Mouse (Mus musculus) thymus, adult 2 months (tissue): ENCODE results near the gene Gmeb1. TPM values are rescaled to one million over a fixed set of nuclear protein-coding genes. Genes with fewer than 3 reads are reported as not detected.
"Not testable (repeated sequence)": the region's sequence is repeated elsewhere in the genome, so short reads cannot be mapped to it uniquely, and the experiment has no call there.

Experiments used
- DNase-seq: peaks from one replicate; pipeline ENCODE4 v3.0.0; 2021
- H3K27ac ChIP-seq: fragments of 200-500 bp; 2 replicates; pipeline ENCODE4 v1.5.1; 2012; ENCODE audit warnings: low read length, control low read depth; ENCODE audit not compliant: control insufficient read depth, insufficient read depth
- H3K27me3 ChIP-seq: fragments of 200-500 bp; 2 replicates; pipeline ENCODE4 v1.6.1; 2012; ENCODE audit warnings: mild to moderate bottlenecking, low read length, moderate library complexity, mixed read lengths; ENCODE audit not compliant: control insufficient read depth, insufficient read depth
- H3K36me3 ChIP-seq: fragments of 200-500 bp; 2 replicates; pipeline ENCODE4 v1.6.1; 2012; ENCODE audit warnings: mild to moderate bottlenecking, low read length, moderate library complexity; ENCODE audit not compliant: control insufficient read depth, insufficient read depth
- H3K4me1 ChIP-seq: fragments of 200-500 bp; replicated peaks from 2 replicates; pipeline ENCODE4 v1.6.1; 2012; ENCODE audit warnings: low read length; ENCODE audit not compliant: control insufficient read depth, insufficient read depth
- H3K4me3 ChIP-seq: fragments of 200-500 bp; 2 replicates; pipeline ENCODE4 v1.5.1; 2012; ENCODE audit warnings: mild to moderate bottlenecking, low read length, control low read depth, moderate library complexity; ENCODE audit not compliant: control insufficient read depth, insufficient read depth
- CTCF ChIP-seq: fragments of 200-500 bp; IDR thresholded peaks from 2 replicates; pipeline ENCODE4 v1.5.1; 2012; ENCODE audit warnings: mild to moderate bottlenecking, control low read depth, low read length, moderate library complexity, borderline replicate concordance; ENCODE audit not compliant: control insufficient read depth, poor library complexity, insufficient read depth; ENCODE audit errors: extremely low read depth
- POLR2A ChIP-seq: fragments of 200-500 bp; IDR thresholded peaks from 2 replicates; pipeline ENCODE4 v1.6.1; 2012; ENCODE audit warnings: mild to moderate bottlenecking, low read length, control low read depth, moderate library complexity; ENCODE audit not compliant: control insufficient read depth, poor library complexity, insufficient read depth; ENCODE audit errors: extremely low read depth
- WGBS: fragments of 180-500 bp; shearing (Covaris S2); methylation state at CpG from one replicate; pipeline ENCODE4 v1.1.7; 2018; 5-methylcytosine and 5-hydroxymethylcytosine counted together
- polyA plus RNA-seq: library from polyadenylated mRNA; depleted of rRNA; stranded (reverse); fragments of >200 nt; gene quantifications from 2 replicates; pipeline ENCODE4 v1.2.3, GENCODE M21; 2012

The Gmeb1 gene
- polyA plus RNA-seq, 1 experiment, result 47.5 TPM

DNA sequence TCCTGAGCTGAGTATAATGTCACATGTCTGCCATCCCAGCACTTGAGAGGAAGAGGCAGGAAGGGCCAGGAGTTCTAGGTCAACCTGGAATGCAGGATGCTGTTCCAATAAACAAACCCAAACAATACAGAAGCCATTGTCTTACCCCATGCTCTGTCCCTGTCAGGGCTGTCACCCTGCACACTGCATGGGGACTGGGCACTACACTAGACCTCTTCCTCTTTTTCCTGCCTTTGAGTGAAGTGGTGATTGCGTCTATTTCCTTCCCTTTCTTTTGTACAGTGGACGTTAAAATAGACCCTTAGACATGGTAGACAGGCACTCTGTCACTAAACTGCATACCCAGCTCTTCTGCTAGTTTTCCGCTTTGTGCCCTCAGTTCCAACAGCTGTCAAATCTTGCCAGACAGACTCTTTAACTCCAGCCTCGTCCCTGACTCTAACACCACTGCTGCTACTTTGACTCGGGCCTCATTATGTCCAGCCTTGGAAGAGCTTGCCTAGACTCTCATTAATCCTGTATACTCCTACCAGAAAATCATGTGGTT lies 13.9 kb downstream of the Gmeb1 start:
- Histone ChIP-seq H3K27ac (no peak overlapping the region), H3K4me1 (peaks cover 3% of the 10 kb centered on the region; the same call in 1 of the 2 replicates), H3K27me3 (no peaks in the 10 kb centered on the region), H3K4me3 (no peak overlapping the region), H3K36me3 (peaks cover 45% of the 10 kb centered on the region)
- 67% methylated on average over 5 of the region's 5 CpGs for WGBS
- DNase-seq, result no peak
- TF ChIP-seq POLR2A (no peak), CTCF (no peak)

DNA sequence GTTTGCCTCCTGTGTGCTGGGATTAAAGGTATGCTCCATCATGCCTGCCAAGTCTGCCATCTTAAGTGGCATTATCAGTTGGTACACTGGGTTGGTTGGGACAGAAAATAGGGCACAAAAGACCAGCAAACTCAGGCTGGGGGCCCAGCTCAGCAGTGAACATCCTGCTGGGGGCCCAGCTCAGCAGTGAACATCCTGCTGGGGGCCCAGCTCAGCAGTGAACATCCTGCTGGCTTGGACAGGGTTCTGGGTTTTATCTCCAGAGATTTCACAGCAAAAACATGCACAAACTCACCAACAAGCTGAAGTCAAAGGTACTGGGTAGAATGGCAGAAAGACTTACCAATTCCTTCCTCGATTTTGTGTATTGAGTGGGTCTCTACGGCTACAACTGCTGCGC lies 15.8 kb downstream of the Gmeb1 start:
- Histone ChIP-seq H3K27me3 (no peaks in the 10 kb centered on the region), H3K4me1 (peaks cover 3% of the 10 kb centered on the region; the same call in 1 of the 2 replicates), H3K4me3 (no peak overlapping the region), H3K27ac (peak overlapping the region; percentile 56), H3K36me3 (peaks cover 54% of the 10 kb centered on the region)
- no peak for DNase-seq
- WGBS, result 92% methylated on average over 3 of the region's 3 CpGs
- TF ChIP-seq CTCF (no peak), POLR2A (no peak)

DNA sequence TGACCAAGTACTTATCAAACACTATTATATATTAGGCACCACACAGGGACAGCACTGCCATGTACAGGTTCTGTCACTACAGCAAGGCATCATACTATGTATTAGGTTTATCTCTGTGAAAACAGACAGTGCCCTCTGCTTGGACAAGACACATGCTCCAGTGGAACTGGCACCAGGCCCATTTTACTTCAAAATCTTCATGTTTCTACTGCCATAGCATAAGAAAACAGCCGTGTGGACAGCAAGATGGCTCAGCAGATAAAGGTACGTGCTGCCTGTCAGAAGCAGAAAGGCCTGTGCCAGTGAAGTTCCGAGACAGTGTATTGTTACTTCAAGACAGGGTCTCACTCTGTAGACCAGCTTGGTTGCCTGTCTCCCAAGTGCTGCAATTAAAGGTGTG lies 20.2 kb downstream of the Gmeb1 start:
- Histone ChIP-seq H3K4me1 (peaks cover 3% of the 10 kb centered on the region; the same call in 1 of the 2 replicates), H3K36me3 (peaks cover 66% of the 10 kb centered on the region), H3K27me3 (no peaks in the 10 kb centered on the region), H3K27ac (no peak overlapping the region), H3K4me3 (no peak overlapping the region)
- 93% methylated on average over 3 of the region's 3 CpGs for WGBS
- TF ChIP-seq POLR2A (no peak), CTCF (no peak)
- DNase-seq, result no peak

DNA sequence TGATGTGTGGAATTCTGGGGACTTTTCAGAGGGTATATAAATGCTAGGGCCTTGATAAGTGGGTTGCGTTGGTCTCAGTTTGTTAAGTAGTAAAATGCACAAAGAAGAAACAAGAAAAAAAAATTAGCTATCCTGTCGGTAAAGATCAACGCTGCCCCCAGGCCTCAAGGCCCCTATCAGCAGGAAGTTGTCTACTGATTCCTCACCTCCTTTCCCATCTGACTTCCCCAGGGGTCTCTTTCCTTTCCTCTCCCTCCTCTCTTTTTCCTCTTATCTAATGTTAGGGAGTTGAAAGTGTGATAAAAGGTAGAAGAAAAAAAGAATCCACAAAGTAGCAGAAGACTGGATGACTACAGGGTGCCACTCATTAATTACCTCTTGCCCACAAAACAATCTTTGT lies 21.0 kb downstream of the Gmeb1 start:
- TF ChIP-seq POLR2A, result no peak
- TF ChIP-seq CTCF, result no peak
- peaks cover 66% of the 10 kb centered on the region for H3K36me3 ChIP-seq

DNA sequence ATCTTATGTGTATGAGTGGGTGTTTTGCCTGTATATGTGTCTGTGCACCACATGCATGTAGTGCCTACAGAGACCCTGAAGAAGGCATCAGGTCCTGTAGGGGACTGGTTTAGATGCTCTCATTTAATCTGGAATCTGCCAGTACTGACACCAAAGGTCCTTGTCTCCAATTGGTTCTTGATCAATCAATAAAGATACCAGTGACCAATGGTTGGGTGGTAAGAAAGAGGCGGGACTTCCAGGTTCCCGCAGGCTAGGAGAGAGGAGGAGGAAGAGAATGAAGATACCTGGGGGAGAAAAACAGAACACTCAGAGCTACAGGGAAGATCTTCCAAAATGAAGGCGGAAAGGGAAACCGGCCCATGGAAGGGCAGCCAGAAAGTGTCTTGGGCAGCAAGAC lies 23.0 kb downstream of the Gmeb1 start:
- no peak overlapping the region for H3K4me3 ChIP-seq
- H3K27me3 ChIP-seq, result no peaks in the 10 kb centered on the region
- H3K4me1 ChIP-seq, result no peaks in the 10 kb centered on the region
- peaks cover 79% of the 10 kb centered on the region for H3K36me3 ChIP-seq
- TF ChIP-seq CTCF (no peak), POLR2A (no peak)
- no peak for DNase-seq
- WGBS, result 89% methylated on average over 4 of the region's 4 CpGs
- H3K27ac ChIP-seq, result no peak overlapping the region

More for the DNA sequence above, 21.0 kb downstream of the Gmeb1 start:
- Histone ChIP-seq H3K27ac (no peak overlapping the region), H3K27me3 (no peaks in the 10 kb centered on the region), H3K4me3 (no peak overlapping the region), H3K4me1 (peaks cover 1% of the 10 kb centered on the region; the same call in 1 of the 2 replicates)
- 92% methylated on average over 3 of the region's 3 CpGs for WGBS
- DNase-seq, result no peak

DNA sequence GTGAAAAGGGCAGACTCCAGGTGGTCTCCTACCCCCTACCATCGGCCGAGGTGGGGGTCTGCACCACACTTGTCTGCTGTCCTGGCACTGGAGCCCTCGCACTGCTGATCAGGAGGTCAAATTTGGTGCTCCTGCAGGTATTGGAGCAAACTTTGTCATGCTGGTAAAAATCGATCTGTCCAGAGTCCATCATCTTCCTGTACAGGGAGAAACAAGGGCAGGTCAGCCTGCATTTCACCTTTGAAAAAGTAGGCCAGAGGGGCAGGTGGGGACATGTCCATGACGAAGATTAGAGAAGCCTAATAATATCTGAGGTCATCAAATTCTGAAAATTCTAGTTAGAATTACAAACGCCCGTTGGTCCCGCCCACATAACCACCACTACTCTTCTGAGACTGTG lies 26.7 kb downstream of the Gmeb1 start:
- H3K4me3 ChIP-seq, result no peak overlapping the region
- no peaks in the 10 kb centered on the region for H3K27me3 ChIP-seq
- WGBS, result 87% methylated on average over 8 of the region's 8 CpGs
- no peak overlapping the region for H3K27ac ChIP-seq
- no peak for DNase-seq
- H3K36me3 ChIP-seq, result peaks cover 91% of the 10 kb centered on the region
- no peaks in the 10 kb centered on the region for H3K4me1 ChIP-seq
- TF ChIP-seq CTCF (no peak), POLR2A (no peak)

DNA sequence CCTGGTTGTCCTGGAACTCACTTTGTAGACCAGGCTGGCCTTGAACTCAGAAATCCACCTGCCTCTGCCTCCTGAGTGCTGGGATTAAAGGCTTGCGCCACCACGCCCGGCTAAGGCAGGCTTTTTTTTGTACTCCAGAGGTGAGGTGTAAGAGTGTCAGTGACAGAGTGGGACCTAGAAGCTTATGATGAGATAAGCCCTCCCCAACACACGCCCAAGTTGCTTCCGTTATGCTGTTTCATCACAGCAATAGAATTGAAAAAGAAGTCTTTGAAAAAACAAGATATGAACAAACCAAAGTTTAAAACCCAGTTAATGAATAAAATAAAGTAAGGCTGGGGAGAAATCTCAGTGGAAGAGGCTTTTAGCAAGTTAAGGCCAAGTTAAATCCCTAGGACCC lies 31.0 kb downstream of the Gmeb1 start:
- Histone ChIP-seq H3K27ac (no peak overlapping the region), H3K4me1 (no peaks in the 10 kb centered on the region), H3K27me3 (no peaks in the 10 kb centered on the region), H3K36me3 (peaks cover 98% of the 10 kb centered on the region), H3K4me3 (no peak overlapping the region)
- WGBS, result 96% methylated on average over 5 of the region's 5 CpGs
- TF ChIP-seq POLR2A, result no peak
- no peak for TF ChIP-seq CTCF
- no peak for DNase-seq

DNA sequence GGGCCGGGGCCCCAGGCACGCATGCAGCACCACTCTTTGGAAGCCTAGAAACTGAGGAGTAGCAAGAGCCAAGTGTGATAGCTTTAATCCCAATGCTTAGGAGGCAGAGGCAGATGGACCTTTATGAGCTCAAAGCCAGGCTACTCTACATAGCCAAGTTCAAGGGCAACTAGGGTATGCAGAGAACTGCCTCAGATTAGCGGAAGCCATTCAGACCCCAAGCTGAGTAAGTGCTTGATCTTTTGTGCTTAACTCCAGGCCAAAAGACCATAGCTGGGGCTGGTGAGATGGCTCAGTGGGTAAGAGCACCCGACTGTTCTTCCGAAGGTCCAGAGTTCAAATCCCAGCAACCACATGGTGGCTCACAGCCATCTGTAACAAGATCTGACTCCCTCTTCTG lies 39.4 kb downstream of the Gmeb1 start:
- H3K36me3 ChIP-seq, result peaks cover 23% of the 10 kb centered on the region
- not testable (repeated sequence) for H3K27me3 ChIP-seq, H3K27ac ChIP-seq, DNase-seq, H3K4me3 ChIP-seq, H3K4me1 ChIP-seq
- WGBS, result 98% methylated on average over 5 of the region's 5 CpGs

DNA sequence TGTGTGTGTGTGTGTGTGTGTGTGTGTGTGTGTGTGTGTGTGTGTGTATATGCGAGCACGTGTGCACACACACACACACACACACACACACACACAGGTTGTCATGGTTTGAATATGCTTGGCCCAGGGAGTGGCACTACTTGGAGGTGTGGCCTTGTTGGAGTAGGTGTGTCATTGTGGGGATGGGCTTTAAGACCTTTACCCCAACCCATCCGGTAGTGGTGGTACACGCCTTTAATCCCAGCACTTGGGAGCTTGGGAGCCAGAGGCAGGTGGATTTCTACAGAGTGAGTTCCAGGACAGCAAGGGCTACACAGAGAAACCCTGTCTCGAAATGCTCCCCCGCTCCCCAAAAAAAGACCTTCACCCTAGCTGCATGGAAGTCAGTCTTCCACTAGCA lies 43.0 kb downstream of the Gmeb1 start:
- 91% methylated on average over 6 of the region's 6 CpGs for WGBS
- H3K4me1 ChIP-seq, DNase-seq, H3K27me3 ChIP-seq, H3K36me3 ChIP-seq, H3K27ac ChIP-seq, H3K4me3 ChIP-seq: not testable (repeated sequence)
